Mouse (Mus musculus): ENCODE measurements at regions not wholly inside any gene's neighbourhood (a gene's known extent, or its start where the extent isn't known, plus 50 kb on each side); places are given as distances from the start of the nearest gene placed in this dataset.
A peak's percentile ranks its signal among the peaks of the same experiment; 100 is the strongest.

DNA sequence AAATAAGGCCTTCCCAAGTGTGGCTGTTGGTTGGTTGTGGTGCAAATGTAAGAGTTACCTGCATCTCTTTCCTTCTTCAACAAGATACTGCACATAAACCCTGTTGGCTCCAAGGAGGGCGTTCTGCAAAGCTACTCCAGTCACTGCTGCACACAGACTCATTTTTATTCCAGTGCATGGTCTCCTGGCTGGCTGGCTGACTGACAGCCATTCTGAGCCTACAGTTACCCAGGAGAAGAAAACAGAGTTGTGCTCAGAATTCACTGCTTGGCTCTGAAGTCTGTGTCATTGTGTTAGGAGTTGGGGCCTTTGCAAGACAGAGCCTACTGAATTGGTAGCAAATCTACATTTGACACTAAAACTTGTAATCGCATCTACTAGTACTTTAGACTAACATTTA lies 138.0 kb upstream of the Ank start:
- 87% methylated on average over 2 of the region's 2 CpGs for WGBS
- Histone ChIP-seq H3K9ac (ENCODE audit: low read depth, low read length, severe bottlenecking) (no peak overlapping the region), H3K4me2 (replicated peaks; ENCODE audit: low read depth, low read length, severe bottlenecking) (no peak overlapping the region), H3K4me3 (replicated peaks; ENCODE audit: low read length) (no peak overlapping the region), H3K36me3 (ENCODE audit: control insufficient read depth, insufficient read depth, low read length) (no peaks in the 10 kb centered on the region), H3K9me3 (ENCODE audit: control insufficient read depth, low read length) (no peaks in the 10 kb centered on the region), H3K4me1 (ENCODE audit: control insufficient read depth, insufficient read depth, low read length) (no peaks in the 10 kb centered on the region), H3K27me3 (ENCODE audit: control insufficient read depth, insufficient read depth, low read length) (no peaks in the 10 kb centered on the region), H3K27ac (replicated peaks; ENCODE audit: low read depth, low read length) (no peak overlapping the region)
- no peak for DNase-seq (ENCODE audit: low spot score)
- no peak for TF ChIP-seq POLR2A (IDR thresholded peaks at IDR 0.05; ENCODE audit: borderline replicate concordance, extremely low read depth, insufficient read depth, insufficient read length)
- no peak for ATAC-seq (ENCODE audit: low FRiP score, low read depth)

DNA sequence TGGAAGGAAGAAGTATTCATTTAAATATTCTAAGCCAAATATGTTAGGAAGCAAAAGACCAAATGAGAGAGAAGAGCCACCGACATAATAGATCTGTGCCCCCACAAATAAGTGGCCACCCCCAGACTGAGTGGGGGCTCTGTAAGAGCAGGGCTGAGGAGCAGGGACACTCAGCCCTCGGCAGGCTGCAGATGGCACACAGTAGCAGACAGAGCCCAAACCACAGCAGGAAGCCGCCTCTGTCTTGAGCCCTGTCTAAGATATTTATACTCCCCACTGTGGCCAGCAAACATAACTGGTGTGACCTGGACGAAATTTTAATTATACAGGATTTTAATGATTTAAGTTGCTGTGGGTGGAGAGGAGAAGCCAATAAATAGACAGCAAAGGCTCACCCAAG lies 126.4 kb upstream of the Ank start:
- H3K4me1 ChIP-seq (ENCODE audit: control insufficient read depth, insufficient read depth, low read length) = no peaks in the 10 kb centered on the region
- ATAC-seq (ENCODE audit: low FRiP score, low read depth) = no peak
- H3K9me3 ChIP-seq (ENCODE audit: control insufficient read depth, low read length) = no peaks in the 10 kb centered on the region
- 56% methylated on average over 4 of the region's 4 CpGs for WGBS
- no peak overlapping the region for H3K4me3 ChIP-seq (replicated peaks; ENCODE audit: low read length)
- H3K27ac ChIP-seq (replicated peaks; ENCODE audit: low read depth, low read length) = no peak overlapping the region
- TF ChIP-seq POLR2A (IDR thresholded peaks at IDR 0.05; ENCODE audit: borderline replicate concordance, extremely low read depth, insufficient read depth, insufficient read length) = no peak
- no peaks in the 10 kb centered on the region for H3K36me3 ChIP-seq (ENCODE audit: control insufficient read depth, insufficient read depth, low read length)
- H3K27me3 ChIP-seq (ENCODE audit: control insufficient read depth, insufficient read depth, low read length) = no peaks in the 10 kb centered on the region
- H3K9ac ChIP-seq (ENCODE audit: low read depth, low read length, severe bottlenecking) = no peak overlapping the region
- no peak overlapping the region for H3K4me2 ChIP-seq (replicated peaks; ENCODE audit: low read depth, low read length, severe bottlenecking)
- DNase-seq (ENCODE audit: low spot score) = no peak

DNA sequence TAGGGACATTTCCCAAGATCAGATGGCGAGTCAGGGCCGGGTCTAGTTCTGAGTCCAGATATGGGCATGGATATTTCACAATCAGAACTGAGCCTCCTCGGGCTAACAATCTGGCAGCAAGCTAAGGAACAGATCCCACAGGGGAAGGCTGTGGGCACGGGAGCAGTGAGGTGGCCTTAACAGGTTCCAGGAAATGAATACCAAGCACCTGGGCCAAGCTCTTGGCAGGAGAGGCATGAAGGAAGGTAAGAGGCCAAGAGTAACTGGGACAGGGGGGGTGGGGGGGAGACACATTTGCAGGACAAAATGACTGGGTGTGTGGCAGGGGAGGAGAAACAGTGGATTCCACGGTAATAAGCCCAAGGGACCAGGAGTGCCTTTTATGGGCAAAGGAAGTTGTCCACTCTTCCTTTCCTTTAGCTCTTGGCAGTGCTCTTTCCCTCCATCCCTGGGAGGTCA lies 124.9 kb upstream of the Ank start:
- Histone ChIP-seq H3K36me3 (ENCODE audit: control insufficient read depth, insufficient read depth, low read length) (no peaks in the 10 kb centered on the region), H3K27ac (replicated peaks; ENCODE audit: low read depth, low read length) (no peak overlapping the region), H3K27me3 (ENCODE audit: control insufficient read depth, insufficient read depth, low read length) (no peaks in the 10 kb centered on the region), H3K4me2 (replicated peaks; ENCODE audit: low read depth, low read length, severe bottlenecking) (no peak overlapping the region), H3K4me1 (ENCODE audit: control insufficient read depth, insufficient read depth, low read length) (no peaks in the 10 kb centered on the region), H3K9me3 (ENCODE audit: control insufficient read depth, low read length) (no peaks in the 10 kb centered on the region), H3K4me3 (replicated peaks; ENCODE audit: low read length) (no peak overlapping the region), H3K9ac (ENCODE audit: low read depth, low read length, severe bottlenecking) (no peak overlapping the region)
- ATAC-seq (ENCODE audit: low FRiP score, low read depth) (no peak), DNase-seq (ENCODE audit: low spot score) (peak; percentile 5)
- WGBS = 74% methylated on average over 4 of the region's 5 CpGs
- no peak for TF ChIP-seq POLR2A (IDR thresholded peaks at IDR 0.05; ENCODE audit: borderline replicate concordance, extremely low read depth, insufficient read depth, insufficient read length)

DNA sequence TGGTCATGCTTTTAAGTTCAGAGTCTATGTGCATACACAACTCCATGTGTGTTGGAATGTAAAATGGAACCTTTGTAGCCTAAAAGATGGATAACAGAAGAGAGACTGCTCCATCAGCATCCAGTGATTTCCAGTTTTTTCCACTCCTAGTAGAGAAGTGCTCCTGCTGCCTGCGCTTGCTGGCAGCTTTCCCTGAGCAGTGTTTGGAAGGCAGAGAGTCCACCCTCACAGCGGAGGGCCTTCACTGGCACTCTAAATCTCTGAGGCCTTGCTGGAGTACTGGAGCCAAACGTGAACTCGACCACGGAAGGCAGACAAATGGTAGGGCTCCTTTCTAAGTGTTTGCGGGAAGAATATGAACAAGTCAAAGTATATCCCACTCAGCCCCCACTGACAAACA lies 108.0 kb upstream of the Ank start:
- DNase-seq (ENCODE audit: low spot score) = peak; percentile 45
- Histone ChIP-seq H3K4me2 (replicated peaks; ENCODE audit: low read depth, low read length, severe bottlenecking) (no peak overlapping the region), H3K9me3 (ENCODE audit: control insufficient read depth, low read length) (no peaks in the 10 kb centered on the region), H3K27ac (replicated peaks; ENCODE audit: low read depth, low read length) (no peak overlapping the region), H3K4me3 (replicated peaks; ENCODE audit: low read length) (no peak overlapping the region), H3K36me3 (ENCODE audit: control insufficient read depth, insufficient read depth, low read length) (no peaks in the 10 kb centered on the region), H3K27me3 (ENCODE audit: control insufficient read depth, insufficient read depth, low read length) (no peaks in the 10 kb centered on the region), H3K4me1 (ENCODE audit: control insufficient read depth, insufficient read depth, low read length) (0 out of 2 replicates have a peak, but pooled peaks cover 2% of the 10 kb centered on the region), H3K9ac (ENCODE audit: low read depth, low read length, severe bottlenecking) (no peak overlapping the region)
- TF ChIP-seq POLR2A (IDR thresholded peaks at IDR 0.05; ENCODE audit: borderline replicate concordance, extremely low read depth, insufficient read depth, insufficient read length) = no peak
- ATAC-seq (ENCODE audit: low FRiP score, low read depth) = no peak
- 63% methylated on average over 6 of the region's 6 CpGs for whole genome bisulfite sequencing

DNA sequence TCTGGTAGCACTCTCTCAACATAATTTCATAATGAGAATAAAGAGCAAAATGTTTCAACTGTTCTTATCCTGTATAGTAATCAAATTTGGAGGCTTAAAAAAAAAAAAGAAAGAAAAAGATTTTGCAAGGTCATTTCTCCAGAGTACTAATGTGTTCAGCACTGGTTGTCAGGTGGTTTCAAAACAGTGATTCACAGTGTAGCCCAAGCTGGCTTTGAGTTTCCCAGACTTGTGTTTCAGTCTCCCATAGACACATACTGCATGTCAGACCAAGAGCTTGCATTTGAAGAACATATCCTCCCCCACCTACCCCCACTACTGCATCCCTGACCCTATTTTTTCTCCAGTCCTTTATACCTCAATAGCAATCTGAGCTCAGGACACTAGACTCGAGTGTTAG lies 107.2 kb upstream of the Ank start:
- DNase-seq (ENCODE audit: low spot score) (no peak), ATAC-seq (ENCODE audit: low FRiP score, low read depth) (no peak)
- no peak for TF ChIP-seq POLR2A (IDR thresholded peaks at IDR 0.05; ENCODE audit: borderline replicate concordance, extremely low read depth, insufficient read depth, insufficient read length)
- 69% methylated on average over 1 of the region's 1 CpGs for WGBS
- H3K36me3 ChIP-seq (ENCODE audit: control insufficient read depth, insufficient read depth, low read length) = no peaks in the 10 kb centered on the region
- H3K27me3 ChIP-seq (ENCODE audit: control insufficient read depth, insufficient read depth, low read length) = no peaks in the 10 kb centered on the region
- no peak overlapping the region for H3K9ac ChIP-seq (ENCODE audit: low read depth, low read length, severe bottlenecking)
- no peak overlapping the region for H3K4me2 ChIP-seq (replicated peaks; ENCODE audit: low read depth, low read length, severe bottlenecking)
- no peaks in the 10 kb centered on the region for H3K9me3 ChIP-seq (ENCODE audit: control insufficient read depth, low read length)
- H3K4me3 ChIP-seq (replicated peaks; ENCODE audit: low read length) = no peak overlapping the region
- H3K27ac ChIP-seq (replicated peaks; ENCODE audit: low read depth, low read length) = no peak overlapping the region
- H3K4me1 ChIP-seq (ENCODE audit: control insufficient read depth, insufficient read depth, low read length) = 0 out of 2 replicates have a peak, but pooled peaks cover 2% of the 10 kb centered on the region

DNA sequence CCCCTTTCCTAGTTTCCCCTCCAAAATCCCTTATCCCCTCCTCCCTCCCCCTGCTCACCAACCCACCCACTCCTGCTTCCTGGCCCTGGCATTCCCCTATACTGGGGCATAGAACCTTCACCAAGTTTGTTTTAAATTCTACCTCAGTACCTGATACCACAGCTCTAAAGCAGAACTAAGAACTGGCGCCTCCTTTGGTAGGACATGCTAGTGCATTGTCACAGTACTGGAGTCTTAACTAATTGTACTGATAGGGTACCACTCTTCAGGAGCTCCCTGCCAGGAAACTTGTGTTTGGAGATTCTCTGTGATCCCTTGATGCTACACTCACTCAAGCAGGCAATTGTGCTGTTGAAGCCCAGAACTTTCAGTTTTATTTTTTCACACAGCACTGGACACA lies 92.0 kb upstream of the Ank start:
- 70% methylated on average over 1 of the region's 1 CpGs for WGBS
- H3K27me3 ChIP-seq (ENCODE audit: control insufficient read depth, insufficient read depth, low read length) = no peaks in the 10 kb centered on the region
- ATAC-seq (ENCODE audit: low FRiP score, low read depth) (no peak), DNase-seq (ENCODE audit: low spot score) (no peak)
- no peak overlapping the region for H3K4me2 ChIP-seq (replicated peaks; ENCODE audit: low read depth, low read length, severe bottlenecking)
- no peak overlapping the region for H3K27ac ChIP-seq (replicated peaks; ENCODE audit: low read depth, low read length)
- no peaks in the 10 kb centered on the region for H3K9me3 ChIP-seq (ENCODE audit: control insufficient read depth, low read length)
- TF ChIP-seq POLR2A (IDR thresholded peaks at IDR 0.05; ENCODE audit: borderline replicate concordance, extremely low read depth, insufficient read depth, insufficient read length) = no peak
- H3K9ac ChIP-seq (ENCODE audit: low read depth, low read length, severe bottlenecking) = no peak overlapping the region
- no peaks in the 10 kb centered on the region for H3K4me1 ChIP-seq (ENCODE audit: control insufficient read depth, insufficient read depth, low read length)
- H3K36me3 ChIP-seq (ENCODE audit: control insufficient read depth, insufficient read depth, low read length) = no peaks in the 10 kb centered on the region
- no peak overlapping the region for H3K4me3 ChIP-seq (replicated peaks; ENCODE audit: low read length)

Data from limb, embryonic 14.5 days (tissue).